Mouse (Mus musculus) layer of hippocampus, adult 2 months (tissue): ENCODE measurements around the gene Trank1. TPM values are rescaled to one million over a fixed set of nuclear protein-coding genes. Genes with fewer than 3 reads are reported as not detected.

Experiments
- DNase-seq, 2 experiments: peaks; one replicate each; pipeline ENCODE4 v3.0.0; 2022; ENCODE audit warnings: low spot score in 2 of 2
- H3K27ac ChIP-seq: fragments of 200-600 bp; 2 replicates; pipeline ENCODE4 v1.8.1; 2022
- H3K4me3 ChIP-seq: fragments of 200-600 bp; 2 replicates; pipeline ENCODE4 v1.8.1; 2022; ENCODE audit warnings: mild to moderate bottlenecking
- CTCF ChIP-seq: fragments of 200-600 bp; conservative IDR thresholded peaks from 2 replicates; pipeline ENCODE4 v1.8.1; 2022; ENCODE audit warnings: antibody characterized with exemption, mild to moderate bottlenecking, moderate library complexity
- total RNA-seq, 2 experiments: library from RNA; stranded (reverse); gene quantifications; 2 replicates each; pipeline ENCODE4 v1.2.3; 2021

Trank1 gene
- total RNA-seq, 2 experiments from 2014 or later: 221 to 228 TPM

GRCm38 (mm10) chr9:111425952-111426351, 114.4 kb downstream of the Trank1 start:
- peak; percentile 28; the same call in 1 of the 2 replicates for TF ChIP-seq CTCF
- no peak overlapping the region for H3K4me3 ChIP-seq
- peak in 1 of 2 experiments; percentile 32 for DNase-seq
- no peak overlapping the region for H3K27ac ChIP-seq

GRCm38 (mm10) chr9:111427891-111428555, 116.5 kb downstream of the Trank1 start:
- DNase-seq: no peak
- no peak overlapping the region for H3K27ac ChIP-seq
- peak; percentile 60 for TF ChIP-seq CTCF
- H3K4me3 ChIP-seq: no peak overlapping the region

- Histone ChIP-seq H3K4me3 (no peak overlapping the region), H3K27ac (no peak overlapping the region)
- DNase-seq: no peak
- TF ChIP-seq CTCF: no peak
Observed at GRCm38 (mm10) chr9:111428698-111429362, 117.3 kb downstream of the Trank1 start.

- no peak for TF ChIP-seq CTCF
- DNase-seq: no peak
- H3K27ac ChIP-seq: no peak overlapping the region
- no peak overlapping the region for H3K4me3 ChIP-seq
Observed at GRCm38 (mm10) chr9:111429363-111429750, 117.8 kb downstream of the Trank1 start.

GRCm38 (mm10) chr9:111435429-111435828, 123.9 kb downstream of the Trank1 start:
- no peak overlapping the region for H3K4me3 ChIP-seq
- no peak for DNase-seq
- TF ChIP-seq CTCF: no peak
- no peak overlapping the region for H3K27ac ChIP-seq

GRCm38 (mm10) chr9:111438904-111439835, 127.6 kb downstream of the Trank1 start, which contains the start of gene Dclk3:
Gene Dclk3, plus strand, starts transcription at chr9:111439081.
- peak within 1 kb of the TSS; percentile 57 for H3K4me3 ChIP-seq
- TF ChIP-seq CTCF: peak; percentile 26
- H3K27ac ChIP-seq: peak within 1 kb of the TSS; percentile 84
- DNase-seq: no peak

GRCm38 (mm10) chr9:111439836-111440201, 128.3 kb downstream of the Trank1 start:
- peak in 1 of 2 experiments; percentile 35 for DNase-seq
- Histone ChIP-seq H3K27ac (peak overlapping the region; percentile 84), H3K4me3 (peak overlapping the region; percentile 57)
- TF ChIP-seq CTCF: no peak

- Histone ChIP-seq H3K27ac (no peak overlapping the region), H3K4me3 (no peak overlapping the region; the same call in 1 of the 2 replicates)
- no peak for TF ChIP-seq CTCF
- no peak for DNase-seq
Observed at GRCm38 (mm10) chr9:111440446-111440845, 128.9 kb downstream of the Trank1 start.

GRCm38 (mm10) chr9:111441151-111441550, 129.6 kb downstream of the Trank1 start:
- DNase-seq: no peak
- no peak for TF ChIP-seq CTCF
- Histone ChIP-seq H3K4me3 (no peak overlapping the region), H3K27ac (no peak overlapping the region)

Other genes starting within 250 kb of the Trank1 start
- 10 to 100 TPM; 37.2 to 38.0 TPM for gene Lrrfip2, start 194.1 kb upstream of the Trank1 start, total RNA-seq
- gene Mlh1, start 39.9 kb upstream of the Trank1 start, total RNA-seq: 10 to 100 TPM; 15.7 to 17.1 TPM
- gene Epm2aip1, start 39.8 kb upstream of the Trank1 start, total RNA-seq: 10 to 100 TPM; 76.5 to 80.7 TPM
- gene Dclk3, start 127.3 kb downstream of the Trank1 start, total RNA-seq: 10 to 100 TPM; 14.4 to 19.3 TPM